Mouse (Mus musculus): Measurements from ENCODE around the gene Cux1. TPM values are rescaled to one million over a fixed set of nuclear protein-coding genes. Genes with fewer than 3 reads are reported as not detected.
A peak's percentile ranks its signal among the peaks of the same experiment; 100 is the strongest.

Cux1 gene
- polyA plus RNA-seq, 1 experiment from 2014 or later = 82.3 TPM

GRCm38 (mm10) chr5:136566001-136566811 is 1.1 kb downstream of the Cux1 start:
- peaks cover 50% of the 10 kb centered on the region for H3K4me1 ChIP-seq (replicated peaks)
- peak overlapping the region; percentile 89 for H3K27ac ChIP-seq
- under 1% methylated on average over 60 of the region's 79 CpGs for WGBS
- peaks cover 32% of the 10 kb centered on the region for H3K27me3 ChIP-seq
- H3K4me3 ChIP-seq (replicated peaks) = peak overlapping the region; percentile 91
- H3K9me3 ChIP-seq = no peaks in the 10 kb centered on the region
- H3K4me2 ChIP-seq = peak overlapping the region; percentile 96
- 0 out of 2 replicates have a peak, but pooled peaks have one; percentile 18 for ATAC-seq (ENCODE audit: insufficient number of reproducible peaks, insufficient read depth, low FRiP score, low TSS enrichment, low read depth)
- no peaks in the 10 kb centered on the region for H3K36me3 ChIP-seq
- peak overlapping the region; percentile 90 for H3K9ac ChIP-seq (replicated peaks)

GRCm38 (mm10) chr5:136565311-136565811 is 1.9 kb downstream of the Cux1 start:
- peak overlapping the region; percentile 91 for H3K4me3 ChIP-seq (replicated peaks)
- H3K9ac ChIP-seq (replicated peaks) = peak overlapping the region; percentile 90
- no peaks in the 10 kb centered on the region for H3K36me3 ChIP-seq
- H3K4me1 ChIP-seq (replicated peaks) = peaks cover 57% of the 10 kb centered on the region
- H3K4me2 ChIP-seq = peak overlapping the region; percentile 96
- no peaks in the 10 kb centered on the region for H3K9me3 ChIP-seq
- under 1% methylated on average over 32 of the region's 32 CpGs for WGBS
- H3K27ac ChIP-seq = peak overlapping the region; percentile 89
- ATAC-seq (ENCODE audit: insufficient number of reproducible peaks, insufficient read depth, low FRiP score, low TSS enrichment, low read depth) = no peak
- peaks cover 24% of the 10 kb centered on the region for H3K27me3 ChIP-seq

- Histone ChIP-seq H3K36me3 (no peaks in the 10 kb centered on the region), H3K27me3 (peaks cover 19% of the 10 kb centered on the region), H3K4me3 (replicated peaks) (peak overlapping the region; percentile 91), H3K27ac (no peak overlapping the region), H3K9ac (replicated peaks) (peak overlapping the region; percentile 90), H3K4me1 (replicated peaks) (peaks cover 57% of the 10 kb centered on the region), H3K4me2 (peak overlapping the region; percentile 96), H3K9me3 (no peaks in the 10 kb centered on the region)
- 40% methylated on average over 11 of the region's 11 CpGs for WGBS
- no peak for ATAC-seq (ENCODE audit: insufficient number of reproducible peaks, insufficient read depth, low FRiP score, low TSS enrichment, low read depth)
Measured at GRCm38 (mm10) chr5:136564613-136565299, 2.5 kb downstream of the Cux1 start.

GRCm38 (mm10) chr5:136563996-136564395 is 3.3 kb downstream of the Cux1 start:
- Histone ChIP-seq H3K36me3 (no peaks in the 10 kb centered on the region), H3K9me3 (no peaks in the 10 kb centered on the region), H3K4me2 (peak overlapping the region; percentile 96), H3K27me3 (peaks cover 15% of the 10 kb centered on the region), H3K4me3 (replicated peaks) (peak overlapping the region; percentile 5; the same call in 1 of the 2 replicates), H3K27ac (no peak overlapping the region), H3K4me1 (replicated peaks) (peaks cover 56% of the 10 kb centered on the region), H3K9ac (replicated peaks) (no peak overlapping the region)
- WGBS = 54% methylated on average over 3 of the region's 3 CpGs
- no peak for ATAC-seq (ENCODE audit: insufficient number of reproducible peaks, insufficient read depth, low FRiP score, low TSS enrichment, low read depth)

GRCm38 (mm10) chr5:136563104-136563503 is 4.2 kb downstream of the Cux1 start:
- Histone ChIP-seq H3K4me1 (replicated peaks) (peaks cover 48% of the 10 kb centered on the region), H3K36me3 (no peaks in the 10 kb centered on the region), H3K27ac (no peak overlapping the region), H3K9me3 (no peaks in the 10 kb centered on the region), H3K4me2 (no peak overlapping the region; the same call in 1 of the 2 replicates), H3K9ac (replicated peaks) (no peak overlapping the region), H3K4me3 (replicated peaks) (no peak overlapping the region), H3K27me3 (peaks cover 6% of the 10 kb centered on the region)
- 48% methylated on average over 4 of the region's 4 CpGs for WGBS
- no peak for ATAC-seq (ENCODE audit: insufficient number of reproducible peaks, insufficient read depth, low FRiP score, low TSS enrichment, low read depth)

GRCm38 (mm10) chr5:136562212-136562611 is 5.1 kb downstream of the Cux1 start:
- Histone ChIP-seq H3K4me3 (replicated peaks) (no peak overlapping the region), H3K9me3 (no peaks in the 10 kb centered on the region), H3K27me3 (no peaks in the 10 kb centered on the region), H3K4me1 (replicated peaks) (peaks cover 52% of the 10 kb centered on the region), H3K27ac (no peak overlapping the region), H3K4me2 (no peak overlapping the region), H3K36me3 (no peaks in the 10 kb centered on the region), H3K9ac (replicated peaks) (no peak overlapping the region)
- ATAC-seq (ENCODE audit: insufficient number of reproducible peaks, insufficient read depth, low FRiP score, low TSS enrichment, low read depth) = no peak
- WGBS = 31% methylated on average over 1 of the region's 1 CpGs

GRCm38 (mm10) chr5:136561641-136562040 is 5.6 kb downstream of the Cux1 start:
- Histone ChIP-seq H3K4me3 (replicated peaks) (no peak overlapping the region), H3K4me2 (no peak overlapping the region), H3K9ac (replicated peaks) (no peak overlapping the region), H3K4me1 (replicated peaks) (peaks cover 56% of the 10 kb centered on the region), H3K9me3 (no peaks in the 10 kb centered on the region), H3K27ac (no peak overlapping the region), H3K36me3 (peaks cover 3% of the 10 kb centered on the region), H3K27me3 (no peaks in the 10 kb centered on the region)
- WGBS = 94% methylated on average over 1 of the region's 1 CpGs
- no peak for ATAC-seq (ENCODE audit: insufficient number of reproducible peaks, insufficient read depth, low FRiP score, low TSS enrichment, low read depth)

GRCm38 (mm10) chr5:136560656-136561055 is 6.6 kb downstream of the Cux1 start:
- Histone ChIP-seq H3K4me2 (no peak overlapping the region), H3K36me3 (peaks cover 9% of the 10 kb centered on the region), H3K27me3 (no peaks in the 10 kb centered on the region), H3K9me3 (no peaks in the 10 kb centered on the region), H3K4me3 (replicated peaks) (no peak overlapping the region), H3K4me1 (replicated peaks) (peaks cover 65% of the 10 kb centered on the region), H3K27ac (no peak overlapping the region), H3K9ac (replicated peaks) (no peak overlapping the region)
- ATAC-seq (ENCODE audit: insufficient number of reproducible peaks, insufficient read depth, low FRiP score, low TSS enrichment, low read depth) = no peak
- WGBS = 39% methylated on average over 7 of the region's 7 CpGs

- WGBS = 59% methylated on average over 4 of the region's 4 CpGs
- Histone ChIP-seq H3K9ac (replicated peaks) (no peak overlapping the region), H3K4me3 (replicated peaks) (no peak overlapping the region), H3K27ac (no peak overlapping the region), H3K27me3 (no peaks in the 10 kb centered on the region), H3K36me3 (peaks cover 9% of the 10 kb centered on the region), H3K9me3 (no peaks in the 10 kb centered on the region), H3K4me1 (replicated peaks) (peaks cover 48% of the 10 kb centered on the region), H3K4me2 (no peak overlapping the region)
- ATAC-seq (ENCODE audit: insufficient number of reproducible peaks, insufficient read depth, low FRiP score, low TSS enrichment, low read depth) = no peak
Measured at GRCm38 (mm10) chr5:136557446-136557845, 9.8 kb downstream of the Cux1 start.

- Histone ChIP-seq H3K27ac (no peak overlapping the region), H3K4me2 (no peak overlapping the region), H3K9ac (replicated peaks) (no peak overlapping the region), H3K4me1 (replicated peaks) (peaks cover 50% of the 10 kb centered on the region), H3K27me3 (no peaks in the 10 kb centered on the region), H3K4me3 (replicated peaks) (no peak overlapping the region), H3K36me3 (peaks cover 9% of the 10 kb centered on the region), H3K9me3 (no peaks in the 10 kb centered on the region)
- ATAC-seq (ENCODE audit: insufficient number of reproducible peaks, insufficient read depth, low FRiP score, low TSS enrichment, low read depth) = no peak
- 85% methylated on average over 14 of the region's 14 CpGs for WGBS
Measured at GRCm38 (mm10) chr5:136556328-136557262, 10.7 kb downstream of the Cux1 start.
